Mouse (Mus musculus): ENCODE results near the gene Clp1. TPM values are rescaled to one million over a fixed set of nuclear protein-coding genes. Genes with fewer than 3 reads are reported as not detected.
A peak's percentile ranks its signal among the peaks of the same experiment; 100 is the strongest.

Gene Clp1
- polyA plus RNA-seq, 1 experiment from 2014 or later, result 45.9 TPM

MicroRNAs encoded within 50 kb of the gene (microRNA counts, 519-probe panel; counts per million panel counts)
- 8,858 counts per million, percentile 92 among the panel's probes with 10 or more counts for microRNA mmu-miR-130a

Small RNA genes lying within 50 kb of the gene (microRNA-seq; reads per million reads assigned to microRNA genes)
- gene Mir130a, result 40,351 reads per million, percentile 99 among the genes with 10 or more reads in this experiment

Other genes starting within 250 kb of the Clp1 start
- gene Ctnnd1, start 76.6 kb downstream of the Clp1 start, polyA plus RNA-seq (2016; fragmentation: Nextera tagmentation; extraction: Ambion mirVana), result 47.4 and 47.7 TPM in 2 replicates
- 0.26 and 0.31 TPM in 2 replicates for gene Btbd18, start 68.3 kb downstream of the Clp1 start, polyA plus RNA-seq (2016; fragmentation: Nextera tagmentation; extraction: Ambion mirVana)
- gene Selenoh, start 56.6 kb downstream of the Clp1 start, polyA plus RNA-seq (2016; fragmentation: Nextera tagmentation; extraction: Ambion mirVana), result 367 and 374 TPM in 2 replicates
- not detected in 2 replicates for gene Gm28635, start 49.3 kb downstream of the Clp1 start, polyA plus RNA-seq (2016; fragmentation: Nextera tagmentation; extraction: Ambion mirVana)
- gene Med19, start 48.9 kb downstream of the Clp1 start, polyA plus RNA-seq (2016; fragmentation: Nextera tagmentation; extraction: Ambion mirVana), result 51.8 and 54.8 TPM in 2 replicates
- 169 and 183 TPM in 2 replicates for gene Tmx2, start 48.2 kb downstream of the Clp1 start, polyA plus RNA-seq (2016; fragmentation: Nextera tagmentation; extraction: Ambion mirVana)
- 28.1 and 29.5 TPM in 2 replicates for gene Zdhhc5, start 12.2 kb downstream of the Clp1 start, polyA plus RNA-seq (2016; fragmentation: Nextera tagmentation; extraction: Ambion mirVana)
- gene Ypel4, start 6.7 kb upstream of the Clp1 start, polyA plus RNA-seq (2016; fragmentation: Nextera tagmentation; extraction: Ambion mirVana), result 22.5 and 26.3 TPM in 2 replicates
- gene Gm19426, start 16.3 kb upstream of the Clp1 start, polyA plus RNA-seq (2016; fragmentation: Nextera tagmentation; extraction: Ambion mirVana), result 9.1 and 10.9 TPM in 2 replicates
- 38.8 and 46.2 TPM in 2 replicates for gene Serping1, start 48.1 kb upstream of the Clp1 start, polyA plus RNA-seq (2016; fragmentation: Nextera tagmentation; extraction: Ambion mirVana)
- gene Ube2l6, start 71.5 kb upstream of the Clp1 start, polyA plus RNA-seq (2016; fragmentation: Nextera tagmentation; extraction: Ambion mirVana), result 26.6 and 31.2 TPM in 2 replicates
- gene Smtnl1, start 95.3 kb upstream of the Clp1 start, polyA plus RNA-seq (2016; fragmentation: Nextera tagmentation; extraction: Ambion mirVana), result 0.13 TPM in 1 of 2 replicates, not detected in the other
- 32.7 and 35.8 TPM in 2 replicates for gene Timm10, start 99.6 kb upstream of the Clp1 start, polyA plus RNA-seq (2016; fragmentation: Nextera tagmentation; extraction: Ambion mirVana)
- 9.5 and 10.2 TPM in 2 replicates for gene Slc43a1, start 111.5 kb upstream of the Clp1 start, polyA plus RNA-seq (2016; fragmentation: Nextera tagmentation; extraction: Ambion mirVana)
- gene Rtn4rl2, start 159.4 kb upstream of the Clp1 start, polyA plus RNA-seq (2016; fragmentation: Nextera tagmentation; extraction: Ambion mirVana), result 4.1 and 5.4 TPM in 2 replicates
- 10.5 and 14.1 TPM in 2 replicates for gene Slc43a3, start 209.2 kb upstream of the Clp1 start, polyA plus RNA-seq (2016; fragmentation: Nextera tagmentation; extraction: Ambion mirVana)